Mouse (Mus musculus): ENCODE results near the gene Ctnna3.

The Ctnna3 gene

DNA sequence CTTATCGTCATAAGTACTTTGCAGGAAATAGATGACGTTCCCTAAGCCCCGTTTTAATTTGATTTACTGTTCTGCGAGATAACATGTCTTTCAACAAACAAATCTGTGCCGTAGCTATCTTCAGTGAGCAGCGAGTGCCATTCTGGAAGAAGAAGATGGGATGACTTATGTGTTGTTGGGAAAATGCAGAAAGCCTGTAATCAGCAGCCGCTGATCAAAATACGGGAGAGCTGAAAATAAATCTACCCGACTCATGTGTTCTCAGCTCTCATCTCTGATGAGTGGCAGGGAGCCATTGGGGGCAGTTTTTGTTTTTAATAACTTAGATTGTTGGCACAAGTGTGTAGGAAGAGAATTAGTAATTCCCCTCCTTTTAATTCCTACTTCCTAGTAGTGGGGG lies 633.8 kb downstream of the Ctnna3 start:
- in situ Hi-C loops (cut with MseI, MboI), result no loop called here

DNA sequence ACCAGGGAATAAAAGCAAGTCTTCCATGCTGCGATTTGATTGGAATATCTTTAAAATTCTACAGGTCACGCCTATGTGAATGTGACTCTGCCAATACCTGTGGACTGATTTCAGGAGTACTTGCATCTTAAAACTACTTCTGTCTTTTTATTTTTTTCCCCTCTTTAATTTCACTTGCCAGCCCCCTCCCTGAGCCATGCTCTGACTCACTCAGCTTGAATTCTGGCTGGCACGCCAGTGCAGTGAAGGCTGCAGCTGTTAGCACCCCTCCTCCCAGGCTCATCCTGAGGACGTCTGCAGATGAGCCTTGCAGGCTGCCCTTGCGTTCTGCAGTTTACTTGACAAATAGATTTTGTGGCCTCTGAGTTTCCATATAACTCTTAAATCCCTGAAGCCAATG lies 646.0 kb downstream of the Ctnna3 start:
- in situ Hi-C loops (cut with MseI, MboI), result loop anchor here in 1 of 2 experiments (25.0 kb wide), 1 partner anchor 489 kb away; no protein-coding TSS in a partner anchor

DNA sequence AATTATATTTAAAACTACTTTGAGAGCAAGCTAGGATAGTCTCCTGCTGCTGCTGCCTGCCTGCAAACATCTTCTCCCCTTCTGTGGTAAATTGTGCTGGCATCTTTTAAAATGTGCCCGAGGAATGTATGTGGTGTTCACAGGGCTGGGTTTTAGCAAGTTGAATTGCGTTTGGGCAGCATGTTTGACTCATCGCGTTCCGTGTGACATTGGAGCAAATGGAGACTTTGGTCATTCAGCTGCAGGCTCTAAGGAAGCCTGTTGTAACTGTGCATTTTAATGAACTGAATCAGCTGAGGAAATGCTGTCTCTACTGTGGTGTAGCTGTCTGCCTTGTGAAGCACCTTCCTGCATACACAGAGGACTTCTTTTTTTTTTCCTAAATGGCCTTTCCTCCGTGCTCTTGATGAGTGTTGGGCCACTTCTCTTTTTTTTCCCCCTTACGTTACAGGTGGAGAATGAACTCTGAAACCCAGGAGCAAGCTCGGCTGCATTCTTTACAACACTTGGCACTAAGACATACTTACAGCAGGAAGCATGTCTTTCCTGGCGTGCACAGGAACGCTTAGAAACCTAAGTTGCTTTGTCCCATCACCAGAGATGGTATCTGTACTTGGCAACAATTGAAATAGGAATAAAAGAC lies 646.6 kb downstream of the Ctnna3 start:
- in situ Hi-C loops (cut with MseI, MboI), result loop anchor here in 1 of 2 experiments (25.0 kb wide), 1 partner anchor 489 kb away; no protein-coding TSS in a partner anchor

DNA sequence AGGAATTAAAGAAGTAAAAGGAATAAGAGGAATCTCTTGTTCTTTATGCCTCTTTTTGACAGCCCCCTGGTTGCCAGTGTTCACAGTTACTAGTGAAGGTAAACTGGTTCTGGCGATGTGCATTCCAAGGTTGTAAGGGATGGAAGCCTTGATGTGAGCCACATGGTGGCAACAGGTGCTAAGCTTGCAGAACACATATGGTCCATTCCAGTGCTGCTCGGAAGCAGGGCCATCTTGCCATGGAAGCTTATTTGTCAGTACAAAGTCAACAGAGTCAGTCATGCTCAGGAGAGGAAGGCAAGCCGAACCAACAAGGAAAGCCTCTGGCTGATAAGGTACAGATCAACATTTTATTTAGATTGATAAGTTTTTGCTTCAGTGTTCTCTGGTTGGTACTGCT lies 652.4 kb downstream of the Ctnna3 start:
- in situ Hi-C loops (cut with MseI, MboI), result loop anchor here in 1 of 2 experiments (25.0 kb wide), 1 partner anchor 495 kb away; no protein-coding TSS in a partner anchor

DNA sequence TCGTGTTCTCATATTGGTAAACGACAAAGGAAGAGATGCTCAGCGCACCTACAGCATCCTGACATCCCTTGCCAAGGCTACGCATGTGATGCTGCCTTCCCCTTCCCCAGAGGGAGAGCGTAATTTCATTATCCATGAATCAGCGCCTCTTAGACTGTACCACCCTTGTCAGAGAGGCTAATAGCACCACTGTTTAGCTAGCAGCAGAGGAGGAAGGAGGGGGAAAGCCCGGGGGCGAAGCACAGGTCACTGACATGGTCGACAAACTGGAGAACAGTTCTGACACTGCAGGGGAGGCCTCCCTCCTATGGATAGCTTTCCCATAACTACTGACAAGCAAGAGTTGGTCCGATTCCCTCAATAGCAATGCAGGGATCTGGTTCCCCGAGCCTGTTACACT lies 653.9 kb downstream of the Ctnna3 start:
- in situ Hi-C loops (cut with MseI, MboI), result loop anchor here in 1 of 2 experiments (25.0 kb wide), 1 partner anchor 497 kb away; no protein-coding TSS in a partner anchor

DNA sequence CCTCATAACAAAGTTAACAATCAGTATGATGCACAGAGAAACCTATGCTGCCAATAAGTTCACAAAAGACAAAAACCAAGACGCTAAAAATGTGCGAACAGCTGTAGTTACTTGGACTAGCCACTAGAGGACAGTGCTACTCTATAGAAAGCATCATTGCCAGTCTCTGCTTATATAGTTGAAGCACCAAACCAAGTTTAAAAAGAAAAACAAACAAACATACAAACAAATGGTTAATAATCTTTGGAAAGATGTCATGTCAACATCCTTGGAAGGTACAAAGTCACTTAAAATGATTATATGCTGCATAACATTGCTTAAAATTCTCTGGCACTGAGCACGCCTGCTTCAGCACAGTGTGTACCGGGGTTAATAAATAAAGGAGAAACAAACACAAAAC lies 654.6 kb downstream of the Ctnna3 start:
- in situ Hi-C loops (cut with MseI, MboI), result loop anchor here in 1 of 2 experiments (25.0 kb wide), 1 partner anchor 497 kb away; no protein-coding TSS in a partner anchor

DNA sequence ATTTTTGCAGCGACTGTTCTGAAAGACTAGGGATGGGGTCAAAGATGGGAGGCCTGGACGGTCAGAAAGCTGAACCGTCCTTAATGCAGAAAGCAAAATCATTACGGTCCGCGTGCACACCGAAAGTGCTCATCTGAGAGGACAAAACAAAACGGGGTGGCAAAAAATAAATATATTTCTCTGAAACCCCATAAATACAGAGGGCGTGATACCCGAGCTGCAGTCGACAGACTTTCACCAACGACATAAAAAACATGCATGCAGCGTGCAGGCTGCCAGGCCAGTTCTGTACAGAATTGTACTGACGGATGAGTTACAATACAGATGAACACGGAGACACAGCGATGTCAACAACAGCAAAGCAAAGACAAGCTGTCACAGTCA lies 656.3 kb downstream of the Ctnna3 start:
- in situ Hi-C loops (cut with MseI, MboI), result loop anchor here in 1 of 2 experiments (25.0 kb wide), 1 partner anchor 499 kb away; no protein-coding TSS in a partner anchor

DNA sequence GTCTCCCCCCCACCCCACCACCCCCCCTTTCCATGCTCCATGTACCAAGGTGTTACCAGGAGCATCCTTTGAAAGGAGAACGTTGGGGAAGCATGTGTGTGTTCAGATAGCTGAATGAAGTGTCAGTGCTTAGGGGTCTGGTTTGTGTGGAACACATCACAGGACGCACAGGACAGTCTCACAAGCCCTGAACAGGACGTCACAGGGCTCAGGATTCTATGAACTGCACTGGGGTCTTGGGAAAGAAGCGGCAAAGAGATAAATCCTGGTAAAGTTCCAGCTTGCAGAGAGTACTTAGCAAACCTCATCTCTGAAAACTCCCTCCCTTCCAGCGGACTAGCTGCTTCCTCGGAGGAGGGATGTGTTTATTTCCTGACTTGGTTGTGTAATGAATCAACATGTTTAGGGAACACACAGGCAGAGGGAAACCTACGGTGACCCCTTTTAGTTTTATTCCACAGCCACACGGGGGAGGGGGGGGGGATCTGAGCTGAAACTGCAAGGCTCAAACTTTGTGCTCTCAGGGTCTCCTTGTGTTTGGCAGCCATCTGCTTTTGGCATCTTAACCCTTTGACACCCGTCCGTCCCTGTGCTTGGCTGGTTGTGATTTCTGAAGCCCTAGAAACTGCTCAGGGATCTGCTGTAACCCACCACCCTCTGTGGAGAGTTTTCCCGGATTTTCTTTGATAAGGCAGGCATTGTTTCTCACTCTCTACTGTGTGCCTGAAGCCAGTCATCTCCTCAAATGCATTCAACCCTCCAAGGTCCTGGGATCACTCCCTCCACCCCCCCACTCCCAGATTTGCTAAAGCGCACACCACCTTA lies 656.9 kb downstream of the Ctnna3 start:
- in situ Hi-C loops (cut with MseI, MboI), result loop anchor here in 1 of 2 experiments (25.0 kb wide), 1 partner anchor 499 kb away; no protein-coding TSS in a partner anchor

DNA sequence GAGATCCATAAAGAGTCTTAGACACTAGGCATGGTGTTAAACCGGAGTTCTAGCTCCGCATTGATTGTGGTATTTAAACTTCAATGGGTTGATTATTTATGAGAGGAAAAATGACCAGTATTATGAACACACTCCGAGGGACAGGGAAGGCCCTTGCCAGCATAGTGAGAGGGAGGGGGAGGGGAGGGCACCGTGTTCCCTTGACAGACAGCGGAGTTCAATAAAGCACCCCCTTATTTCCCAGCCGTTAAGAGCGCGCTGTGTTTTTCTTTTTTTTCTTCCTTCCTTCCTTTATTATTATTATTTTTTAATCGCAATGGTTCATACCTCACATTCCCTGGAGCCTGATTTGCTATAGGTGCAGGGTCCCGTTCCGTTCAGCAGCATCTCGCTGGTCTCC lies 657.6 kb downstream of the Ctnna3 start:
- in situ Hi-C loops (cut with MseI, MboI), result loop anchor here in 1 of 2 experiments (25.0 kb wide), 1 partner anchor 500 kb away; no protein-coding TSS in a partner anchor

DNA sequence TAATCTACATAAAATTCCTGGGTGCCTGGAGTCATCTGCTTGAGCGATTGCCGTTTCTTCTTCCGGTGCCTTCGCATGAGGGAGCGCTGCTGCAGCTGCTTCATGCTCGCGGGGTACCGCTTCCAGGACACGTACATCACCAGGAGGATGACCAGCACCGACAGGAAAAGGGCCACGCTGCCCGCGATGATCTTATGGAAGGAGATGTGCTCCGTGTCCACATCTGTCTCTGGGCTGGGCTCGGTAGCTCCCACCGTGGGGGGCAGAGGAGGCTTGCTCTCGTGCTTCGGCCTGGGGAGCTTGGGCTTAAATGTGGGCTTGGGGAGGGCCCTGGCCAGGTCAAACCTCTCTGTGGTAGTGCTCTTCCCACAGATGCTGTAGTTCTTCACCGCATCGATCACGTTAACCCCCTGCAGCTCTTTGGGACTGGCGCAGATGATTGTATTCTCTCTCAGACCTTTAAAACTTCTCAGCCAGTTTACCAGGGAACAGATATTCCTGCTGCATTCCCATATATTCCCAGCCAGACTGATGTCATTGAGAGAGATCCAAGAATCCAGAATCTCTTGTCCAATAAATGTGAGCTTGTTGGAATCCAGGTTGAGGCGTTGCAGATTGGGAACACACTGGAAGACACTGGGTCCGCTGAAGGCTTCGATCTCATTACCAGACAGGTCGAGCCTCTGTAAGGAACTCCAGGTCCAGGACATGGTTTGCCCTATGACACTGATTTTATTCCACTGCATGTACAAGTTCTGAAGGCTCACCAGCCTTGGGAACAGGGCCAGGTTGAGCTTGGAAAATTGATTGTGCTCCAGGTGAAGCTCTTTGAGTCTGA lies 658.3 kb downstream of the Ctnna3 start:
- in situ Hi-C loops (cut with MseI, MboI), result loop anchor here in 1 of 2 experiments (25.0 kb wide), 1 partner anchor 501 kb away; no protein-coding TSS in a partner anchor

DNA sequence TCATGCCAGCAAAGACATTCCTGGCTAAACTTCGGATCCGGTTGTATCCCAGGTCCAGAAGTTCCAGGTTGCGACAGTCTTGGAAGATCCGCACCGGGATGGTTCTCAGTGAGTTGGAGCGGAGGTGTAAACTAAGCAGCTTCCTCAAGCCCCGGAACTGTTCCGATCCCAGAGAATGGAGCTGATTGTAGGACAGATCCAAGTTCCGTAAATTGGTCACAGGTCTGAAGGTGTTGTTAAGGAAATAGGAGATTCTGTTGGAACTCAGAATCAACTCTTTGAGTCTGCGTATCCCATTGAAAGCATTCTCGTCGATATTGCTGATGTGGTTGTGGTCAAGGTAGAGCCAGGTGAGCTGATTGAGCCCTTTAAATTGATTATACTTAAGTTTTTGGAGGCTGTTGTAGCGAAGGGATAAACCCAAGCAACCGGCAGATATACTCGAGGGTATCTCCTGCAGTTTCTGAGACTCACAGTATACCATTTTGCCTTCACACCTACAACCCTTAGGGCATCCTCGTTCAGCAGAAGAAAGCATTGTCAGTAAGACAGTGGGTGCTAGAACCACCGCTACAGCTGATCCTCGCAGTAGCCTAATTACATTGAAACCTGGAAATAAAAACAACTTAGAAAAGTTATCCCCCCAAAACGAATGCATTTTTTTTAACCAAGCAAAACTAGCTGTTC lies 659.0 kb downstream of the Ctnna3 start:
- in situ Hi-C loops (cut with MseI, MboI), result loop anchor here in 1 of 2 experiments (25.0 kb wide), 1 partner anchor 502 kb away; no protein-coding TSS in a partner anchor

DNA sequence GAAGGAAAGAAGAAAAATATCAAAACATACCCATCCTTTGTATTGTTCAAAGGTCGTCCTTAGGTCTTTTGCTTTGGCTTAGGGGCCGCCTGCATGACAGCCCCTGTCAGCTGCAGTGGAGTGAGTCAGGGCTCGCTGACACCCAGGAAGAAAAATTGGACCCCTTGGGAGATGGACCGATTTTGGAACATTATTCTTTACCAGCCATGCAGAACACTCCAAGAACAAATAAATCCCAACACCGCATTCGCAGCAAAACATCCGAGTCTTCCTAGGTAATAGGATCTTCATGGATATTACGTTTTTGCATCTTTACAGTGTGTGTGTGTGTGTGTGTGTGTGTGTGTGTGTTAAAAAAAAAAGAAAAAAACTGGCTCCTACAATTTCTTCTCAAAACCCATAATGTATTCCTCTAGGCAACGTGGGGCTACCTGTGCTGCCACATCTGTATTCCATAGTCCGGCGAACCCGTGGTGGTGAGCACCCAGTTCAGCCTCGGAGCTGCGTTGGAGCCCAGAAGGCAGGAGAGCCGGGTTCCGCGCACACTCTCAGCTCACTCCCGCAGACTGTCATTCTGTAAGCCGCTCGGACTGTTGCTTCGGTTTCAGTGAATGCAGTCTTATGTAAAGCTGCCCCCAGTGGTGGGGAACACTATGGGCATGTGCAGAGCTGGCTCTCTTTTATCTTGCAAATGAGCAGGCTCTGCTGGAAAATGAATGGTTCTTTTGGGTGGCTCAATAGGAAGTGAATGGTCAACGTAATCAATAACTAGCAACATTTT lies 660.0 kb downstream of the Ctnna3 start, which contains the start of gene Lrrtm3:
Lrrtm3 (minus strand) TSS at position 598 of the 781 bp plus-strand sequence.
- in situ Hi-C loops (cut with MseI, MboI), result loop anchor here in 1 of 2 experiments (25.0 kb wide), 1 partner anchor 503 kb away; no protein-coding TSS in a partner anchor

DNA sequence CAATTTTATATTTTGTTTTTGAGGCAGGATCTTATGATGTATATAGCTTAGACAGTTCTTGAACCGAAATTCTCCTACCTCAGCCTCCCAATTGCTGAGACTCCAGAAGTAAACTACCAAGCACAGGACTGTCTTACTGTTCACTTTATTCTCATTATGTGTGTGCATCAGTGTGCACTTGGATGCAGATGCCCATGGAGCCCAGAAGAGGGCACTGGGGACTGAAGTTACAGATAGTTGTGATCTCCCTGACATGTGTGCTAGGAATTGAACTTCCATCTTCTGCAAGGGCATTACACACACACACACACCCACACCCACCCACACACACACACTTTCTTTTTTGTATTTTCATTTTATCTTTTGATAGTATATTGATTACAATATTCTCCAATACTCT lies 666.6 kb downstream of the Ctnna3 start:
- in situ Hi-C loops (cut with MseI, MboI), result loop anchor here in 1 of 2 experiments (25.0 kb wide), 1 partner anchor 509 kb away; no protein-coding TSS in a partner anchor

DNA sequence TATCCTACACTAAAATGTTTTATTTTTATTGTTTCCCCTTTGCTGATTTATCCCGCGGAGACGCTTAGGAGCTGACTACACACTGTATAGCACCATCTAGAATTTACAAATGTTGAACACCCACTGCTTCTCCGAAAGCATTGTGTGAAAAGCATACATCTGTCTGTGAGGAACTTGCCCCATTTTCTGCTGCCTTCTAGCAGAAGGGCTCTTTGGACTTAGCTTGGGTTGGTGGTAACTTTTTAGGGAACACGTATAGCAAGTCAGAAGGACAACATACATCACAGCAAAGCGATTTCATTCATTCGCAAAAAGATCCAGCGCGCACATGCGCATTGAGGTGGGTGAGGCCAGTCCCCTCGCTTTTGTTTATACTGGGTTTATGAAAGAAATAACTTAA lies 685.3 kb downstream of the Ctnna3 start:
- in situ Hi-C loops (cut with MseI, MboI), result no loop called here

DNA sequence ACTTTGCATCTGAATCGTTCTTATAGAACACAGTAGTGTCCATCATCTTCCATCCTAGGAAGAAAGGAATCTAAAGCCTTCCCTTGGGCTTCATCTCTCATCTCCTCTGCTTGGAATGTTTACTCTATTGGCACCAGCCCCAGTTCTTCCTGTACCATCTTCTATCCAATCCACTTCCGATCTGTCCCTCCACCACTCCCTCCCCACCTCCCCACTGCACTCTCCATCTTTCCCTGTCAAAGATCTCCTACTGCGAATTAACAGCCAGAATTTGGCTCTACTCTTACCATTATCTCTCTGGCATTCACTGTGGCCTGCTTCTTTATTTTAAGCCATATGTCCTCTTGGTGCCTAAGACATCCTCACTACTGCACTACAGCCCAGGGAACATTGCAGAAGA lies 688.9 kb downstream of the Ctnna3 start:
- in situ Hi-C loops (cut with MseI, MboI), result no loop called here

DNA sequence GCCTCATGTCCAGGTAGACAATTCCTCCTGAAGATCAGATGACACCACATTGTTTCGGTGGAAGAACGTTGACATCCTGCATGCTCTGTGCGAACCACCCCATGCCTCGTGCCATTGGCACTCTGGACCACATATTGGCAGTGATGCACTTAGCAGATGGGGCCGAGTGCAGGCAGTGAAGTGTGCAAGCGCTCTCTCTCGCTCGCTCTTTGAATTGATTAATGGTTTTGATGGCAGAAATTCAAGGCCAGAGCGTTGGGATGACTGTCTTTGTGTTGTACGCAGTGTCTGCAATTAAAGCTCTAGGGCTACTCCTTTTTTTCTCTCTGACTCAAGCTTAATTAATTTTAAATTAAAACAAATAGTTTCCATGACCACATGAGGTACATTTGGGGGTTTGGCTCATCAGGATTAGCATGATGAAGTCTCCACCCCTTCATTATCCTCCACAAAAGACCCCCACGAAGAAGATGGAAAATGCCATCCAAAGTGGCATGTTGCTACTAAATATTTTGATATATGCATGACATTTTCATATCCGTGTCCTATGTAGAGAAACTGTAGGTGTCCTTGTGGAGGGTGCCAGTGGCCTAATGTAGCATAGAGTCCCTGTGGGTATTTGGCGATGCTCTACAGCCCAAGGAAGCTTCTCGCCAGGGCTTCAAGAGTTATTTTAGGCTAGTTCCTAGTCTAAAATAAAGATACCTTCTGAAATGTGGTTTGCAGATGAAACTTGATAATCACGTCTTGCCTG lies 700.7 kb downstream of the Ctnna3 start:
- in situ Hi-C loops (cut with MseI, MboI), result no loop called here

DNA sequence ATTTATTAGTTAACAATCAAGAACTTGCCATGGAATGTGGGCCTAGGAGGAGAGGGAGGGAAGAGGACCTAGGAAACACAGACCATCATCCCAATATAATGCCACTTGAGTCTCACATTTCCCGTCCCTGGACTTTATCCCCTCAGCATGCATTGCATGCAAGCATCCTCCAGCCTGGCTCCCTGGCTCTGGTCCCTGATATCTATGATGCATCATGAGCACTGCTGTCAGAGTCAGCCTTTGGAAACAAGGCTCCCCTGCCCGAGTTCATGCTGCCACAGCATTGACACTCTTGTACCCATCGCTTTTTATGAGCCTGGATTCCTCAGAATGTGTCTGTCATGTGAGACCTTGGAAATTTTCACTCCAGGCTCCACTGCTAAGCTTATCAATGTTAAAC lies 703.6 kb downstream of the Ctnna3 start:
- in situ Hi-C loops (cut with MseI, MboI), result no loop called here

DNA sequence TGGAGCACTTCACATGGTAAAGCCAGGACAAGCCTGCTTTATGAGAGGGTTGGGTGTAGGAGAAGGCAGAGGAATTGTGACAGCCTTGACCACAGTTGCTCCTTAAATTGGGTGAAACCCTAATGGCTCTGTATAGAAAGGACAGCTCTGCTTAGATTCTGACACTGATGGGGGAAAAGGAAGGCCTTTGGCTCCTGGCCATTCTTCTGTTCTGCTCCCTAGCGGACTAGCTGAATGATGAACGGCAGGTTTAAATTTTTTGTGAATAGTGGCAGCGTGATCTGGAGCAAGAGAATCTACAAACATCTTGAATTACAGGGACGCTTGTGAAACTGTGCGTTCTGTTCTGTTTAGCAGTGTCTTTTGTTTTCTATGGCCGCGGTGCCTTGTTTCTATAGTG lies 705.6 kb downstream of the Ctnna3 start:
- in situ Hi-C loops (cut with MseI, MboI), result no loop called here

DNA sequence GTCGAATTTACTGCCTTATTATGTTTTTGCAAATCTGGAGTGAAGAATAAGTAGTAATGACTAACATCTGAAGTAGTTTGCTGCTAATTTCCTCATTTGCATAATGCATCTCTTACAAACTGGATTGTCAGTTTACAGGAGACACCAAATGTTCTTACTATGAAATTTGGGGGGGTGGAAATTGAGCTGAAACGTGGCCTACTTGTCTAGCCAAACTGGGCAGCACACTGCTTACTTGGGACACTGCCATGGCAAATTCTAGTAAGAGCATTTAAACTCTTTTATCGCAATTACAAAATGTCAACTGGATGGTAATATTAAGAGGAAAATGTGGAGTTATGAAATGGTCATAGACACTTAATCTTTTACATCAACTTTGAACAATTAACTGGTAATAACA lies 716.6 kb downstream of the Ctnna3 start:
- in situ Hi-C loops (cut with MseI, MboI), result no loop called here

Measured in mouse trophoblast stem cell (cell line).